Mouse (Mus musculus): ENCODE results near the gene Gm10477. TPM values are rescaled to one million over a fixed set of nuclear protein-coding genes. Genes with fewer than 3 reads are reported as not detected.
"Not testable (repeated sequence)": the region's sequence is repeated elsewhere in the genome, so short reads cannot be mapped to it uniquely, and the experiment has no call there.

The Gm10477 gene
- not detected in 2 replicates for polyA plus RNA-seq (2014; fragmentation: Nextera tagmentation; extraction: Ambion mirVana)

- H3K9me3 ChIP-seq (ENCODE audit: control insufficient read depth, low read length); H3K27me3 ChIP-seq (ENCODE audit: control insufficient read depth, insufficient read depth, low read length); DNase-seq (ENCODE audit: low spot score); H3K9ac ChIP-seq (ENCODE audit: low read depth, low read length); H3K4me1 ChIP-seq (replicated peaks; ENCODE audit: control insufficient read depth, insufficient read depth, low read length); H3K27ac ChIP-seq (ENCODE audit: low read depth, low read length); H3K36me3 ChIP-seq (ENCODE audit: control insufficient read depth, insufficient read depth, low read length); H3K4me2 ChIP-seq (replicated peaks; ENCODE audit: low read depth, low read length); ATAC-seq (ENCODE audit: low FRiP score); H3K4me3 ChIP-seq (ENCODE audit: low read depth, low read length): not testable (repeated sequence)
- 86% methylated on average over 6 of the region's 6 CpGs for WGBS
These were observed at the start of gene Gm10477 for GRCm38 (mm10) chrX:56524442-56524841. Gene Gm10477 (plus strand): TSS chrX:56524742.

GRCm38 (mm10) chrX:56477553-56477952 is 47.0 kb upstream of the Gm10477 start:
- Histone ChIP-seq H3K36me3 (ENCODE audit: control insufficient read depth, insufficient read depth, low read length) (no peaks in the 10 kb centered on the region), H3K4me2 (replicated peaks; ENCODE audit: low read depth, low read length) (no peak overlapping the region), H3K4me1 (replicated peaks; ENCODE audit: control insufficient read depth, insufficient read depth, low read length) (no peaks in the 10 kb centered on the region), H3K9ac (ENCODE audit: low read depth, low read length) (no peak overlapping the region), H3K27ac (ENCODE audit: low read depth, low read length) (no peak overlapping the region), H3K27me3 (ENCODE audit: control insufficient read depth, insufficient read depth, low read length) (no peaks in the 10 kb centered on the region), H3K4me3 (ENCODE audit: low read depth, low read length) (no peak overlapping the region), H3K9me3 (ENCODE audit: control insufficient read depth, low read length) (no peaks in the 10 kb centered on the region)
- DNase-seq (ENCODE audit: low spot score) (no peak), ATAC-seq (ENCODE audit: low FRiP score) (no peak)
- 92% methylated on average over 3 of the region's 3 CpGs for WGBS

GRCm38 (mm10) chrX:56481906-56482305 is 42.6 kb upstream of the Gm10477 start:
- H3K4me2 ChIP-seq (replicated peaks; ENCODE audit: low read depth, low read length) = no peak overlapping the region
- H3K4me1 ChIP-seq (replicated peaks; ENCODE audit: control insufficient read depth, insufficient read depth, low read length) = no peaks in the 10 kb centered on the region
- ATAC-seq (ENCODE audit: low FRiP score) (no peak), DNase-seq (ENCODE audit: low spot score) (no peak)
- WGBS = 64% methylated on average over 3 of the region's 3 CpGs
- no peaks in the 10 kb centered on the region for H3K9me3 ChIP-seq (ENCODE audit: control insufficient read depth, low read length)
- no peaks in the 10 kb centered on the region for H3K27me3 ChIP-seq (ENCODE audit: control insufficient read depth, insufficient read depth, low read length)
- H3K9ac ChIP-seq (ENCODE audit: low read depth, low read length) = no peak overlapping the region
- H3K36me3 ChIP-seq (ENCODE audit: control insufficient read depth, insufficient read depth, low read length) = no peaks in the 10 kb centered on the region
- no peak overlapping the region for H3K4me3 ChIP-seq (ENCODE audit: low read depth, low read length)
- no peak overlapping the region for H3K27ac ChIP-seq (ENCODE audit: low read depth, low read length)

- Histone ChIP-seq H3K4me2 (replicated peaks; ENCODE audit: low read depth, low read length) (no peak overlapping the region), H3K4me1 (replicated peaks; ENCODE audit: control insufficient read depth, insufficient read depth, low read length) (no peaks in the 10 kb centered on the region), H3K9ac (ENCODE audit: low read depth, low read length) (no peak overlapping the region), H3K4me3 (ENCODE audit: low read depth, low read length) (no peak overlapping the region), H3K9me3 (ENCODE audit: control insufficient read depth, low read length) (no peaks in the 10 kb centered on the region), H3K36me3 (ENCODE audit: control insufficient read depth, insufficient read depth, low read length) (no peaks in the 10 kb centered on the region), H3K27me3 (ENCODE audit: control insufficient read depth, insufficient read depth, low read length) (no peaks in the 10 kb centered on the region), H3K27ac (ENCODE audit: low read depth, low read length) (no peak overlapping the region)
- ATAC-seq (ENCODE audit: low FRiP score) = no peak
- DNase-seq (ENCODE audit: low spot score) = peak; percentile 77
- WGBS = 14% methylated on average over 1 of the region's 1 CpGs
These were observed 34.8 kb upstream of the Gm10477 start for GRCm38 (mm10) chrX:56489758-56490157.

DNA sequence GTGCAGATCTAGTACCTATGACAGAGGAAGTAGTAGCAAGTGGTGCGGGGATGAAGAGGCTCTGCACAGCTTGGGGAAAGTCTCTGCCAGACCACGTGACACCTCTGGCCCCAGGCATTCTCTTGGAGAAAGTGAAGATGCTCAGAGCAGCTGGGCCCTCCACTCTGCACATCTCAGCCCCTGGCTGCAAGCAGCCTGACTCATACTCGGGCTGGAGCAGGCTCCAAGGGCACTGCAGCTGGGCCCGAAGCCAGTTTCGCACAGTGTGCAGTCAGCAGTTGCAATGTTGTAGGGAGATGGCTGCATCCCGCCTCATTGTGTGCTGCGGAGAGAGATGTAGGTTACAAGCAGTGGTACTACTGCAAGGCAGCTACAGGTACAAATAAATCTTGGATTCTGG is 27.3 kb upstream of the Gm10477 start:
- Histone ChIP-seq H3K4me3 (ENCODE audit: low read depth, low read length) (no peak overlapping the region), H3K9ac (ENCODE audit: low read depth, low read length) (no peak overlapping the region), H3K36me3 (ENCODE audit: control insufficient read depth, insufficient read depth, low read length) (no peaks in the 10 kb centered on the region), H3K4me1 (replicated peaks; ENCODE audit: control insufficient read depth, insufficient read depth, low read length) (no peaks in the 10 kb centered on the region), H3K9me3 (ENCODE audit: control insufficient read depth, low read length) (no peaks in the 10 kb centered on the region), H3K27me3 (ENCODE audit: control insufficient read depth, insufficient read depth, low read length) (no peaks in the 10 kb centered on the region), H3K4me2 (replicated peaks; ENCODE audit: low read depth, low read length) (no peak overlapping the region), H3K27ac (ENCODE audit: low read depth, low read length) (no peak overlapping the region)
- DNase-seq (ENCODE audit: low spot score) = no peak
- 90% methylated on average over 7 of the region's 7 CpGs for WGBS
- ATAC-seq (ENCODE audit: low FRiP score) = no peak

DNA sequence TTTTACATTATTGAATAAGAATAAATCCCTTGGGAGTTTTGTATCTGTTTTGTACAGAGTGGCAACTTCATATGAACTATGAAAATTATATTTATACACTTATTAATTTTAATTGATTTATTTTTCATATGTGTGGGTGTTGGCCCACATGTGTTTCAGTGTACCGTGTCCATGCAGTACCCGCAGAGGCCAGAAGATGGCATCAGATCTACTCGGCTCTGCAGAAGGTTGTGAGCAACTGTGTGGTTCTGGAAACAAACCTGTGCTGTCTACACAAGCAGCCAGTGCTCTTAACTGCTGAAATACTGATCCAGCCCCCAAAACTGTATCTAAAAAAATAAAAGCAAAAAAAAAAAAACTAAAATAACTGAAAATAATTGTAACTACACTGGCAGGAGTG is 6.7 kb downstream of the Gm10477 start:
- Histone ChIP-seq H3K4me2 (replicated peaks; ENCODE audit: low read depth, low read length) (no peak overlapping the region), H3K27me3 (ENCODE audit: control insufficient read depth, insufficient read depth, low read length) (no peaks in the 10 kb centered on the region), H3K27ac (ENCODE audit: low read depth, low read length) (no peak overlapping the region), H3K9me3 (ENCODE audit: control insufficient read depth, low read length) (no peaks in the 10 kb centered on the region), H3K9ac (ENCODE audit: low read depth, low read length) (no peak overlapping the region), H3K36me3 (ENCODE audit: control insufficient read depth, insufficient read depth, low read length) (no peaks in the 10 kb centered on the region), H3K4me3 (ENCODE audit: low read depth, low read length) (no peak overlapping the region), H3K4me1 (replicated peaks; ENCODE audit: control insufficient read depth, insufficient read depth, low read length) (no peaks in the 10 kb centered on the region)
- no peak for ATAC-seq (ENCODE audit: low FRiP score)
- peak; percentile 68 for DNase-seq (ENCODE audit: low spot score)
- WGBS = 24% methylated on average over 3 of the region's 3 CpGs

GRCm38 (mm10) chrX:56537162-56537561 is 12.6 kb downstream of the Gm10477 start:
- Histone ChIP-seq H3K9me3 (ENCODE audit: control insufficient read depth, low read length) (no peaks in the 10 kb centered on the region), H3K36me3 (ENCODE audit: control insufficient read depth, insufficient read depth, low read length) (no peaks in the 10 kb centered on the region), H3K4me3 (ENCODE audit: low read depth, low read length) (no peak overlapping the region), H3K9ac (ENCODE audit: low read depth, low read length) (no peak overlapping the region), H3K27me3 (ENCODE audit: control insufficient read depth, insufficient read depth, low read length) (no peaks in the 10 kb centered on the region), H3K4me1 (replicated peaks; ENCODE audit: control insufficient read depth, insufficient read depth, low read length) (no peaks in the 10 kb centered on the region), H3K4me2 (replicated peaks; ENCODE audit: low read depth, low read length) (no peak overlapping the region), H3K27ac (ENCODE audit: low read depth, low read length) (no peak overlapping the region)
- 50% methylated on average over 4 of the region's 4 CpGs for WGBS
- ATAC-seq (ENCODE audit: low FRiP score) (no peak), DNase-seq (ENCODE audit: low spot score) (peak; percentile 27)

DNA sequence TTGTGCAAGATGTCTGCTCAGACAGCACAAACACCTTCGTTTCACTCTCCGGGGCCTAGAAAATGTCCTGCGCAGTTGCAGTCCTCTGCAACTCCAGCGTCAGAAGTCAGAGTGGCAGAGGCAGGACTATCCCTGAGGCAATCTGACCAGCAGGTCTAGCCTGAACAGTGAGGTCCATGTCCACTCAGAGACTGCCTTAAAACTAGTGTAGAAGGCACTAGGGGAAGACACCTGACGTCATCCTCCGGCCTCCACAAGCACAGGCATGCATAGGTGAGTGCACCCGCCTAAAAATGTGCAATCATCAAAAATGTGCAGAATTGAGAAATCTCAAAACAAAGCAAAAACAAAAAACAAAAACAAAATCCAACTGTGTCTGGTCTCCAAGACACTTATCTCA is 25.0 kb downstream of the Gm10477 start, which contains the start of gene Gm648:
Gene Gm648 (minus strand): TSS at position 101 of the 400 bp plus-strand sequence.
- DNase-seq (ENCODE audit: low spot score) (no peak), ATAC-seq (ENCODE audit: low FRiP score) (no peak)
- H3K9ac ChIP-seq (ENCODE audit: low read depth, low read length) = no peak within 1 kb of the TSS
- WGBS = 88% methylated on average over 7 of the region's 7 CpGs
- no peak within 1 kb of the TSS for H3K4me3 ChIP-seq (ENCODE audit: low read depth, low read length)
- H3K4me1 ChIP-seq (replicated peaks; ENCODE audit: control insufficient read depth, insufficient read depth, low read length) = no peaks in the 10 kb centered on the region
- no peaks in the 10 kb centered on the region for H3K36me3 ChIP-seq (ENCODE audit: control insufficient read depth, insufficient read depth, low read length)
- no peak within 1 kb of the TSS for H3K27ac ChIP-seq (ENCODE audit: low read depth, low read length)
- H3K9me3 ChIP-seq (ENCODE audit: control insufficient read depth, low read length) = no peaks in the 10 kb centered on the region
- H3K27me3 ChIP-seq (ENCODE audit: control insufficient read depth, insufficient read depth, low read length) = no peaks in the 10 kb centered on the region
- H3K4me2 ChIP-seq (replicated peaks; ENCODE audit: low read depth, low read length) = no peak within 1 kb of the TSS

DNA sequence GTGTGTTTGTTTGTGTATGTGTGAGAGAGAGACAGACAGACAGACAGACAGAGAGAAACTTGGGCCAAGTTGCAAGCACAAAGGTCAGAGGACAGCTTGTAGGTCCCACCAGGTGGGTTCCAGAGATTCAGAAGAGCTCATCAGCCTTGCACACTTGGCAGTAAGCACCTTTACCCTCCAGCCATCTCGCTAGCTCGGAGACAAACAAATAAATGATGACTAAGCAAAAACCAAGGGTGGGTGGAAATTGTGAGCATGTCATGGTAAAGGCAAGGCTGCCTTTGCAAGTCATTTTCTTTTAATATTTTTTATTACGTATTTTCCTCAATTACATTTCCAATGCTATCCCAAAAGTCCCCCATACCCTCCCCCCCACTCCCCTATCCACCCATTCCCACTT is 29.0 kb downstream of the Gm10477 start:
- ATAC-seq (ENCODE audit: low FRiP score) = no peak
- Histone ChIP-seq H3K9ac (ENCODE audit: low read depth, low read length) (no peak overlapping the region), H3K4me3 (ENCODE audit: low read depth, low read length) (no peak overlapping the region), H3K36me3 (ENCODE audit: control insufficient read depth, insufficient read depth, low read length) (no peaks in the 10 kb centered on the region), H3K27ac (ENCODE audit: low read depth, low read length) (no peak overlapping the region), H3K9me3 (ENCODE audit: control insufficient read depth, low read length) (no peaks in the 10 kb centered on the region), H3K27me3 (ENCODE audit: control insufficient read depth, insufficient read depth, low read length) (no peaks in the 10 kb centered on the region), H3K4me2 (replicated peaks; ENCODE audit: low read depth, low read length) (no peak overlapping the region), H3K4me1 (replicated peaks; ENCODE audit: control insufficient read depth, insufficient read depth, low read length) (no peaks in the 10 kb centered on the region)
- 76% methylated on average over 3 of the region's 3 CpGs for WGBS
- DNase-seq (ENCODE audit: low spot score) = no peak
